Mouse (Mus musculus) frontal cortex, postnatal 25 days (tissue): ENCODE measurements around the gene Adam29.
A peak's percentile ranks its signal among the peaks of the same experiment; 100 is the strongest.

Experiments used
- DNase-seq, 2 experiments: peaks; one replicate each; pipeline ENCODE4 v3.0.0; 2022; ENCODE audit warnings: low spot score in 2 of 2

The Adam29 gene

GRCm38 (mm10) chr8:55906848-55907247, at the start of gene Adam29:
TSS of gene Adam29 (minus strand) at chr8:55906948.
- no peak for DNase-seq

GRCm38 (mm10) chr8:55940526-55940880, 33.8 kb upstream of the Adam29 start:
- DNase-seq: no peak

- peak; percentile 11 to 18 for DNase-seq
Observed at GRCm38 (mm10) chr8:55939870-55940525, 33.2 kb upstream of the Adam29 start, which contains the start of gene Glra3. TSS of gene Glra3 (plus strand) at chr8:55940460.
